Mouse (Mus musculus) CD4-positive helper T cell, adult 2 months (primary cell): Measurements from ENCODE around the gene Gm27235.
"Not testable (repeated sequence)": the region's sequence is repeated elsewhere in the genome, so short reads cannot be mapped to it uniquely, and the experiment has no call there.

Experiments used
- DNase-seq: peaks from one replicate; pipeline ENCODE4 v3.0.0-alpha.2; 2012; ENCODE audit warnings: low read depth, missing footprints, low spot score

Gene Gm27235

GRCm38 (mm10) chr9:35790001-35790400, at the start of gene Gm27235, which contains the start of gene D730048I06Rik:
Gm27235 (minus strand) TSS chr9:35790101.
D730048I06Rik (minus strand) TSS chr9:35790112.
- DNase-seq = no peak

GRCm38 (mm10) chr9:35817881-35818280, 28.0 kb upstream of the Gm27235 start:
- DNase-seq = not testable (repeated sequence)

- DNase-seq = no peak
These were observed 8.2 kb upstream of the Gm27235 start for GRCm38 (mm10) chr9:35798146-35798545.

DNA sequence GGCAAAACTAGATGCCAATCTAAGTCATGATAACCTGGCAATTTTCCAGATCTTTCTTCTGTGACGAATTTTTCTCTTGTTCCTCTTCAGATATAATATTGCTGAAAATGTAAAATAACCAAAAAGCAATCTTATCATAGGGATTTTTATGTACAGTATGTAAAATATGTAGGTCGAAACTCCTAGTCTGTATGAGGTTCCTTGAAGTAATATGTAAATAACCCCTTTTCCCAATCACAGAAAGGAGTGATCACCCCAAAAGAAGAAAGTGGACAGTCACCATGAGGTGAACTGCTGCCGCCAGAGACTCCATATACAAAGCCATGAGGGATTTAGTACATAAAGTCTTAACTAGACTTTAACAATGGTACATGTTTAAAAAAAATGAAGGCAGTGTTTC, 11.9 kb downstream of the Gm27235 start, which contains the start of gene Gm17727:
Gm17727 (minus strand) TSS at position 101 of the 400 bp plus-strand sequence.
- no peak for DNase-seq

DNA sequence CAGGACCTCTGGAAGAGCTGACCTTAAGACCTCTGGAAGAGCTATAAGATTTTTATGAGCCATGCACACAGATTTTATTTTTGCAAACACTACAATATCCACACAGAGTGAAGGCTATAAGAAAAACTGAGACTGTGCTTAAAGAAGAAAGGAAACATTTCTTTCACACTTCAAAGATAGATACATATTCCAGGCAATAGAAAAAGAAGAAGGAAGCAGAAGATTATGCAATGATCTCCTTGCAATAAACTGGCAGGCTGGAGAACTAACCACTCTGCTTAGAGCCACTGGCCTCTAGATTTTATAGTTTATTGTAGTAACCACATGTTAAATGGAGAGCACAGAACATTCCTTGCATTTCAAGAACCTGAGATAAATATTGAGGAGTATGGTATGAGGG, 33.1 kb downstream of the Gm27235 start:
- no peak for DNase-seq

DNA sequence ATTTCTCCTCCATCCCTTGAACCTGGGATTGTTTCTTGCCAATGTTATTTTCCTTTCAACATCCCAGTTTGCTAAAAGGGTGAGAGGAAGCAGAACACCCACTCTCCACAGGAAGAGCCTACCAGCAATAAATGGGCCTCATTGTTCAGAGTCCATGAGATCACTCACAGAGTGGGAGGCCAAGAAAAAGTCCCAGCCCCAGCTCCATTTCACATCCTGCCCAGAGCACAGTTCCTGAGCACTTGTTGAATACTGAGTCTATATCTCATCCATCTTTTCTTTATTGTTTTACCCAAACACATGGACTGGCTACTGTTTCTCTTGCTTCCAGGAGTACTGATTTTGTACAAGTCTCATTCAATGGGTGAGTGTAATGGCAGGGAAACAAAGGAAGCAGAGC, 49.2 kb downstream of the Gm27235 start, which contains the start of gene Gm17677:
Gm17677 (plus strand) TSS at position 301 of the 400 bp plus-strand sequence.
- no peak for DNase-seq
